In genomic region chr9:67605867-67606435, GRCm38 (mm10) we compare ENCODE assay signal across 11 mouse cellular contexts. TPM values are rescaled to one million over a fixed set of nuclear protein-coding genes. Genes with fewer than 3 reads are reported as not detected.
DNase-seq lines count a peak whose midpoint lies in the region; ATAC-seq and TF ChIP-seq lines count a peak whose summit lies in the region.
"Had no signal": no experiment of that assay in that cellular context is flagged by ENCODE, and none has a peak within 500 bp of the region (broad histone marks: within the 10 kb centered on the region; RNA-seq: fewer than 3 reads in every experiment).

No protein-coding gene starts in this region.

- H3K36me3 ChIP-seq in heart, embryonic 13.5 days, result no peaks in the 10 kb centered on the region
- H3K36me3 ChIP-seq in kidney, embryonic 16.5 days (ENCODE audit: insufficient read depth, low read length), result no peaks in the 10 kb centered on the region
- H3K36me3 ChIP-seq in lung, postnatal 0 days (ENCODE audit: insufficient read depth, low read length), result no peaks in the 10 kb centered on the region

- no peak for TF ChIP-seq EP300 in lung, postnatal 0 days (IDR thresholded peaks at IDR 0.05)

- intact Hi-C loops in gastrocnemius, postnatal 14 days (cut with DNase I; ENCODE audit: low total_unique reads), result no loop called here

- peak; percentile 16 for DNase-seq in gastrocnemius, postnatal 14 days
- no peak for DNase-seq in gastrocnemius, postnatal 25 days
- no peak for DNase-seq in lung, postnatal 0 days (ENCODE audit: low spot score)
- no peak for DNase-seq in spleen, adult 12 weeks (ENCODE audit: low spot score)
- no peak for DNase-seq in testis, postnatal 14 days (ENCODE audit: low spot score)
- DNase-seq in layer of hippocampus, adult 9-10 months (ENCODE audit: low spot score), result no peak
- DNase-seq: adrenal gland, postnatal 25 days; cerebellum, adult 9-10 months; liver, postnatal 0 days had no signal

- H3K27me3 ChIP-seq in heart, embryonic 13.5 days (replicated peaks), result no peaks in the 10 kb centered on the region
- H3K27me3 ChIP-seq in kidney, embryonic 16.5 days (ENCODE audit: insufficient read depth, low read length), result no peaks in the 10 kb centered on the region
- H3K27me3 ChIP-seq in lung, postnatal 0 days (replicated peaks; ENCODE audit: insufficient read depth, low read length), result no peaks in the 10 kb centered on the region

- H3K27ac ChIP-seq in heart, embryonic 13.5 days (replicated peaks), result peak overlapping the region; percentile 66
- peak overlapping the region; percentile 84 for H3K27ac ChIP-seq in kidney, embryonic 16.5 days (ENCODE audit: low read length)
- no peak overlapping the region for H3K27ac ChIP-seq in lung, postnatal 0 days (ENCODE audit: low read length)

- ATAC-seq in heart, embryonic 13.5 days (ENCODE audit: extremely low read depth, insufficient number of reproducible peaks, low FRiP score, low TSS enrichment), result no peak
- peak; percentile 85 for ATAC-seq in kidney, embryonic 16.5 days (ENCODE audit: low FRiP score, low TSS enrichment)
- peak; percentile 33 for ATAC-seq in lung, postnatal 0 days
- ATAC-seq: liver, postnatal 0 days had no signal

- 49% methylated on average over 7 of the region's 7 CpGs for WGBS in heart, embryonic 13.5 days
- 18% methylated on average over 7 of the region's 7 CpGs for WGBS in kidney, embryonic 16.5 days
- WGBS in lung, postnatal 0 days, result 28% methylated on average over 7 of the region's 7 CpGs

- H3K4me1 ChIP-seq in heart, embryonic 13.5 days, result peaks cover 55% of the 10 kb centered on the region
- peaks cover 18% of the 10 kb centered on the region for H3K4me1 ChIP-seq in kidney, embryonic 16.5 days (ENCODE audit: insufficient read depth, low read length)
- no peaks in the 10 kb centered on the region for H3K4me1 ChIP-seq in lung, postnatal 0 days (ENCODE audit: insufficient read depth, low read depth, low read length)

- no peak overlapping the region for H3K4me3 ChIP-seq in heart, embryonic 13.5 days
- H3K4me3 ChIP-seq in kidney, embryonic 16.5 days (ENCODE audit: low read length), result no peak overlapping the region
- H3K4me3 ChIP-seq in lung, postnatal 0 days (ENCODE audit: low read depth, low read length), result no peak overlapping the region

- H3K9ac ChIP-seq in heart, embryonic 13.5 days, result no peak overlapping the region
- H3K9ac ChIP-seq in kidney, embryonic 16.5 days (replicated peaks; ENCODE audit: low read length), result no peak overlapping the region; the same call in 1 of the 2 replicates
- H3K9ac ChIP-seq in lung, postnatal 0 days (replicated peaks; ENCODE audit: low read depth), result no peak overlapping the region
- H3K9ac ChIP-seq: liver, postnatal 0 days had no signal

- no peak overlapping the region for H3K4me2 ChIP-seq in heart, embryonic 13.5 days
- no peak overlapping the region for H3K4me2 ChIP-seq in kidney, embryonic 16.5 days (replicated peaks; ENCODE audit: low read depth, low read length)
- H3K4me2 ChIP-seq in lung, postnatal 0 days (replicated peaks; ENCODE audit: low read depth, low read length), result no peak overlapping the region

- H3K9me3 ChIP-seq in heart, embryonic 13.5 days, result no peaks in the 10 kb centered on the region
- no peaks in the 10 kb centered on the region for H3K9me3 ChIP-seq in kidney, embryonic 16.5 days (ENCODE audit: low read length)
- no peaks in the 10 kb centered on the region for H3K9me3 ChIP-seq in lung, postnatal 0 days (ENCODE audit: low read length)

- no peak for TF ChIP-seq CTCF in lung, postnatal 0 days (IDR thresholded peaks at IDR 0.05)

RNA-seq across cellular contexts. Expression of gene Tln2, which starts 46.4 kb away (rescaled TPM):
- 100 to 1,000 TPM; 101 to 103 TPM for total RNA-seq in gastrocnemius, postnatal 14 days (2021)
- total RNA-seq in gastrocnemius, postnatal 25 days (2021), result 100 to 1,000 TPM in 1 of 2 experiments, 10 to 100 TPM in 1; 77.1 to 100 TPM
- polyA plus RNA-seq in heart, embryonic 13.5 days (2015; fragmentation: Nextera tagmentation; extraction: Ambion mirVana), result 55.3 and 58.2 TPM in 2 replicates
- 18.9 and 19.1 TPM in 2 replicates for polyA plus RNA-seq in kidney, embryonic 16.5 days (2015; fragmentation: Nextera tagmentation; extraction: Ambion mirVana)
- polyA plus RNA-seq in lung, postnatal 0 days (2015; fragmentation: Nextera tagmentation; extraction: Ambion mirVana), result 9.9 and 11.5 TPM in 2 replicates
